Mouse (Mus musculus): ENCODE data around the gene Hecw2.

DNA sequence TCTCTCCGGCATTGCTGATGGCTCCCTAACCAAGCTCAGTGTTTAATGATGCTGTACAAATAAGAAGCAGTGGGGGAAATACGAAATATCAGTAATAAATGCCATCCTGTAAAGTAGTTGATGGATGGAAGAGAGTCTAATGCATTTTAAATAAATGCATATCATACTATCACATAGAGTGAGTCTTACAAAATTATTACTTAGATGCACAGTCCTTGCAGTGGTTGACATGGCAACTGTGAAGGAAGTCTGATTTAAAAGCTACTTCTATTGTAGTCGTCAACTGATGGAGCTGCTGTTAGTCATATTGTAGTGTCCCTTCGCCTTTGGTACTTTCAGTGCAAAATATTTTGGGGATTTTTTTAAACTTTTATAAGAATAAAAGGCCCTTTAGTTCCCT is 383.0 kb downstream of the Hecw2 start:
- TF ChIP-seq CTCF (IDR thresholded peaks at IDR 0.05; ENCODE audit: low read depth) (no peak), EP300 (IDR thresholded peaks at IDR 0.05; ENCODE audit: low read depth) (no peak)

All from liver, embryonic 14.5 days (tissue).